Mouse (Mus musculus): ENCODE measurements around the gene Ucp3. TPM values are rescaled to one million over a fixed set of nuclear protein-coding genes. Genes with fewer than 3 reads are reported as not detected.

The Ucp3 gene
- polyA plus RNA-seq (2014; fragmentation: Nextera tagmentation; extraction: Ambion mirVana) = not detected in 2 replicates

- H3K27me3 ChIP-seq (ENCODE audit: control insufficient read depth, insufficient read depth, low read length) = no peaks in the 10 kb centered on the region
- WGBS = 92% methylated on average over 6 of the region's 6 CpGs
- no peak within 1 kb of the TSS for H3K27ac ChIP-seq (ENCODE audit: low read depth, low read length)
- no peak for ATAC-seq (ENCODE audit: low FRiP score)
- no peak within 1 kb of the TSS for H3K4me3 ChIP-seq (ENCODE audit: low read depth, low read length)
- no peaks in the 10 kb centered on the region for H3K4me1 ChIP-seq (ENCODE audit: control insufficient read depth, insufficient read depth, low read length)
- H3K9me3 ChIP-seq (ENCODE audit: control insufficient read depth, low read length) = no peaks in the 10 kb centered on the region
- H3K4me2 ChIP-seq = no peak within 1 kb of the TSS
- no peak within 1 kb of the TSS for H3K9ac ChIP-seq (ENCODE audit: low read length)
- peaks cover 7% of the 10 kb centered on the region; the same call in 1 of the 2 replicates for H3K36me3 ChIP-seq (ENCODE audit: control insufficient read depth, insufficient read depth, low read length)
- DNase-seq (ENCODE audit: low spot score, missing footprints) = no peak
Measured at GRCm38 (mm10) chr7:100472777-100473176, at the start of gene Ucp3. TSS of gene Ucp3 (plus strand) at chr7:100472990.

DNA sequence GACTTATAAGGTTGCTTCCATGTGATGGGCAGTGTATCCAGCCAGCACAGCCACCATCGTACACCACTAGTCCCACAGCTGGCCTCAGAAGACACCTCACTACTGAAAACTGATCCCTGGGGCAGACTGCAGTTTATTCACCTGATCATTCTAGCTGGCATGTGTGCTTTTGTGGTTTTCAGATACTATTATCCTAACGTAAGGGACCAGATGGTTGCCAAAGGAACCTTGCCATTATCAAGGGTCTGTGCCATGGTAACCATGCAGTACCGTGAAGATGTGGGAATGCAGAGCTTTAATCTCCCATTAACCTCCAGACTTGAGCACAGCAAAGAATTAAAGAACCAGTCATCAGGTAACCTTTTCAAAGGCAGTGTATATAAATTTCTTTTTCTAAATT, 47.0 kb upstream of the Ucp3 start:
- Histone ChIP-seq H3K9ac (ENCODE audit: low read length) (no peak overlapping the region), H3K4me1 (ENCODE audit: control insufficient read depth, insufficient read depth, low read length) (no peaks in the 10 kb centered on the region), H3K4me3 (ENCODE audit: low read depth, low read length) (no peak overlapping the region), H3K36me3 (ENCODE audit: control insufficient read depth, insufficient read depth, low read length) (peaks cover 35% of the 10 kb centered on the region), H3K9me3 (ENCODE audit: control insufficient read depth, low read length) (no peaks in the 10 kb centered on the region), H3K4me2 (no peak overlapping the region), H3K27ac (ENCODE audit: low read depth, low read length) (no peak overlapping the region), H3K27me3 (ENCODE audit: control insufficient read depth, insufficient read depth, low read length) (no peaks in the 10 kb centered on the region)
- DNase-seq (ENCODE audit: low spot score, missing footprints) (no peak), ATAC-seq (ENCODE audit: low FRiP score) (no peak)
- 90% methylated on average over 3 of the region's 3 CpGs for WGBS

DNA sequence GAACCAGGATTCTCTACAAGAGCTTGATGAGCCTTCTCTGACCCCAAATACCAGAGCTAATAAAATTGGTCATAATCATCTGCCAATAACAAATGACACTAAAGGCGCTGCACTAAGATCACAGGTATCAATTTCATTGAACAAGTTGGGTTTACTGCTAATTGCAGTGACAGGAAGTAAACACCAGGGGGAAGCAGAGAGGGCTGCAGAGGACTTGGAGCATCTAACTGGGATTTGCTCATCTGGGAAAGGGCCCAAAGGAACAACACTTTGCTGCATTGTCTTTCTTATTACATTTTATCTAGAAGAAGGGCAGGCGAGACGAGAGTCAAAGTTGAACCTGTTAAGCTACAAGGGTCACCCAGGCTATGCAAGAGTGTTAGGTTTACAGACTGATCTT, 43.7 kb upstream of the Ucp3 start:
- Histone ChIP-seq H3K9me3 (ENCODE audit: control insufficient read depth, low read length) (no peaks in the 10 kb centered on the region), H3K36me3 (ENCODE audit: control insufficient read depth, insufficient read depth, low read length) (peaks cover 43% of the 10 kb centered on the region), H3K4me2 (no peak overlapping the region), H3K27me3 (ENCODE audit: control insufficient read depth, insufficient read depth, low read length) (no peaks in the 10 kb centered on the region), H3K27ac (ENCODE audit: low read depth, low read length) (no peak overlapping the region), H3K4me1 (ENCODE audit: control insufficient read depth, insufficient read depth, low read length) (no peaks in the 10 kb centered on the region), H3K4me3 (ENCODE audit: low read depth, low read length) (no peak overlapping the region), H3K9ac (ENCODE audit: low read length) (no peak overlapping the region)
- ATAC-seq (ENCODE audit: low FRiP score) (no peak), DNase-seq (ENCODE audit: low spot score, missing footprints) (no peak)
- 75% methylated on average over 3 of the region's 3 CpGs for WGBS

- H3K36me3 ChIP-seq (ENCODE audit: control insufficient read depth, insufficient read depth, low read length) = peaks cover 35% of the 10 kb centered on the region
- no peak for ATAC-seq (ENCODE audit: low FRiP score)
- 92% methylated on average over 11 of the region's 11 CpGs for WGBS
Measured at GRCm38 (mm10) chr7:100429911-100430310, 42.9 kb upstream of the Ucp3 start.

DNA sequence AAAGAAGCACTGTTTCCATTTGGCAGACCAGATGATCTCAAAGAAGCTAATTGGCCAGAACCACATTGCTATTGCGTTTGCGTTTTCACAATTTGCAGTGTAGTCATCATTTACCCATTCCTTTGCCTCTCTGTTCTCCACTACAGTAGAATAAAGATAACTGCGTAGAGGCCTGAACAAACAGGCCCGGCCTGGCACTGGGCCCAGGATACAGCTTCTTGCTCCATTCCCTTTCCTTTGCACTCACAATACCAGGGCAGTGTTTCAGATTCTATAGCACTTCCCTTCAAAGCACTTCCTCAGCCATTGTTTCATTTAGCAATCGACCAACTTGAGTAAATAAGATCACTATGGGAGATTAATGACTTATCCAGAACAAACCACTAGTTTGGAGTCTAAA, 41.7 kb upstream of the Ucp3 start:
- 95% methylated on average over 5 of the region's 5 CpGs for WGBS
- ATAC-seq (ENCODE audit: low FRiP score) (no peak), DNase-seq (ENCODE audit: low spot score, missing footprints) (no peak)
- Histone ChIP-seq H3K27me3 (ENCODE audit: control insufficient read depth, insufficient read depth, low read length) (no peaks in the 10 kb centered on the region), H3K9ac (ENCODE audit: low read length) (no peak overlapping the region), H3K4me1 (ENCODE audit: control insufficient read depth, insufficient read depth, low read length) (no peaks in the 10 kb centered on the region), H3K27ac (ENCODE audit: low read depth, low read length) (no peak overlapping the region), H3K4me3 (ENCODE audit: low read depth, low read length) (no peak overlapping the region), H3K4me2 (no peak overlapping the region), H3K36me3 (ENCODE audit: control insufficient read depth, insufficient read depth, low read length) (peaks cover 35% of the 10 kb centered on the region), H3K9me3 (ENCODE audit: control insufficient read depth, low read length) (no peaks in the 10 kb centered on the region)

More at GRCm38 (mm10) chr7:100429911-100430310, 42.9 kb upstream of the Ucp3 start:
- DNase-seq (ENCODE audit: low spot score, missing footprints) = no peak
- Histone ChIP-seq H3K9me3 (ENCODE audit: control insufficient read depth, low read length) (no peaks in the 10 kb centered on the region), H3K27ac (ENCODE audit: low read depth, low read length) (no peak overlapping the region), H3K4me2 (no peak overlapping the region), H3K4me3 (ENCODE audit: low read depth, low read length) (no peak overlapping the region), H3K27me3 (ENCODE audit: control insufficient read depth, insufficient read depth, low read length) (no peaks in the 10 kb centered on the region), H3K9ac (ENCODE audit: low read length) (no peak overlapping the region), H3K4me1 (ENCODE audit: control insufficient read depth, insufficient read depth, low read length) (no peaks in the 10 kb centered on the region)

DNA sequence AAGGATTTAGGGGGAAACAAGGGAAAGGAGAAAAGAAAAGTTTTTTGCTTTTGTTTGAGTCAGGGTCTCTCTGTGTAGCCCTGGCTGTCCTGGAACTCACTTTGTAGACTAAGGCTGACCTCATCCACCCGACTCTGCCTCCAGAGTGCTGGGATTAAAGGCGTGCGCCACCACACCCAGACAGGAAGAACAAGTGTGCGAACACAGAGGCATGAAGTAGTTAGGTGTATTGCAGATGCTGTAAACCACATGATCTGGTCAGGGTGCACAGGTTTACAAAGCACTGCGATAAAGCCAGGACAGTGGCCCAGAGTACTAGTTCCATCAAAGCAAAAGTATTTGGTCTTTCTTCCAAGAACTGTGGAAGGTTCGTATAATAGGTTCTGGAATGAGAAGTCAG, 39.5 kb upstream of the Ucp3 start:
- Histone ChIP-seq H3K4me3 (ENCODE audit: low read depth, low read length) (no peak overlapping the region), H3K27ac (ENCODE audit: low read depth, low read length) (no peak overlapping the region), H3K4me1 (ENCODE audit: control insufficient read depth, insufficient read depth, low read length) (no peaks in the 10 kb centered on the region), H3K9me3 (ENCODE audit: control insufficient read depth, low read length) (no peaks in the 10 kb centered on the region), H3K9ac (ENCODE audit: low read length) (no peak overlapping the region), H3K27me3 (ENCODE audit: control insufficient read depth, insufficient read depth, low read length) (no peaks in the 10 kb centered on the region), H3K4me2 (no peak overlapping the region), H3K36me3 (ENCODE audit: control insufficient read depth, insufficient read depth, low read length) (peaks cover 28% of the 10 kb centered on the region)
- ATAC-seq (ENCODE audit: low FRiP score) = no peak
- no peak for DNase-seq (ENCODE audit: low spot score, missing footprints)
- 92% methylated on average over 6 of the region's 6 CpGs for WGBS

GRCm38 (mm10) chr7:100443728-100444127, 29.1 kb upstream of the Ucp3 start:
- no peaks in the 10 kb centered on the region for H3K4me1 ChIP-seq (ENCODE audit: control insufficient read depth, insufficient read depth, low read length)
- WGBS = 82% methylated on average over 4 of the region's 4 CpGs

DNA sequence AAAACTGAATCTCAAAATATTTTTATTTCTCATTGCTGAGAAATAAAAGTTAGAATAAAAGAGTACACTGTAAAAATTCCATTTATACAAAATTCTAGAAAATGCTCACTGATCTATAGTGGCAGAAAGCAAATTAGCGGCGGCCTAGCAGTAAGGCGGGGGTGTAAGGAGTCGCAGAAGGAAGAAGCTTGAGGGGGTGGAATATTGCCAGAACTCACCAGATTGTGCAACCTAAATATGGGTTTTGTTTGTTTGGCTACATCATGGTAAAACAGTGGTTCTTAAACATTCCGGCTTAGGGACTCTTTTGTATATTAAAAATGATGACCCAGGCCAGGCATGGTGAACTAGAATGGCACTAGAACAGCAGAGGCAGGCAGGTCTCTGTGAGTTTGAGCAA, 26.5 kb upstream of the Ucp3 start:
- Histone ChIP-seq H3K27ac (ENCODE audit: low read depth, low read length) (no peak overlapping the region), H3K9me3 (ENCODE audit: control insufficient read depth, low read length) (no peaks in the 10 kb centered on the region), H3K4me3 (ENCODE audit: low read depth, low read length) (no peak overlapping the region), H3K9ac (ENCODE audit: low read length) (no peak overlapping the region), H3K36me3 (ENCODE audit: control insufficient read depth, insufficient read depth, low read length) (peaks cover 33% of the 10 kb centered on the region; the same call in 1 of the 2 replicates), H3K4me1 (ENCODE audit: control insufficient read depth, insufficient read depth, low read length) (no peaks in the 10 kb centered on the region), H3K4me2 (no peak overlapping the region), H3K27me3 (ENCODE audit: control insufficient read depth, insufficient read depth, low read length) (no peaks in the 10 kb centered on the region)
- DNase-seq (ENCODE audit: low spot score, missing footprints) (no peak), ATAC-seq (ENCODE audit: low FRiP score) (no peak)
- 99% methylated on average over 5 of the region's 5 CpGs for WGBS

More at GRCm38 (mm10) chr7:100443728-100444127, 29.1 kb upstream of the Ucp3 start:
- no peaks in the 10 kb centered on the region for H3K27me3 ChIP-seq (ENCODE audit: control insufficient read depth, insufficient read depth, low read length)
- no peak overlapping the region for H3K4me2 ChIP-seq
- ATAC-seq (ENCODE audit: low FRiP score) (no peak), DNase-seq (ENCODE audit: low spot score, missing footprints) (no peak)
- no peak overlapping the region for H3K4me3 ChIP-seq (ENCODE audit: low read depth, low read length)
- no peak overlapping the region for H3K27ac ChIP-seq (ENCODE audit: low read depth, low read length)
- H3K9ac ChIP-seq (ENCODE audit: low read length) = no peak overlapping the region
- no peaks in the 10 kb centered on the region for H3K9me3 ChIP-seq (ENCODE audit: control insufficient read depth, low read length)
- H3K36me3 ChIP-seq (ENCODE audit: control insufficient read depth, insufficient read depth, low read length) = peaks cover 26% of the 10 kb centered on the region

DNA sequence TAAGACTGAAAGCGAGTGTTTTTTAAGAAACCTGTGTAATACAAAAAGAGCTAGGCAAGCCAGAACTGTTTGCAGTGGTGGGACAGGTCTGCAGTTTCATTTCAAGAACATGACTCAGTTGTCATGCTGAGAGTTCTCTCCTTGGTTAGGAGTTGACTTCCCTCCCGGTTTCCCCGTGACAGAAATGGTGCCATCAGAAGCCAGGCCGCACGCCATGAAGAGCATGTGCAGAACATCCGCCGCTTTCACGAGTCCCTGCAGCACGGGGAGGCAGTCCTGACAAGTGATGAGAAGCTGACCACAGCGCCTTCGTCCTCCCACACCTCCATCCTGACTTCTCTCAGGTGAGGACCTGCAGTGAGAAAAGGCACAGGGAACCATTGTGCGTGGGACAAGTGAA, 24.3 kb upstream of the Ucp3 start:
- Histone ChIP-seq H3K4me1 (ENCODE audit: control insufficient read depth, insufficient read depth, low read length) (no peaks in the 10 kb centered on the region), H3K27me3 (ENCODE audit: control insufficient read depth, insufficient read depth, low read length) (no peaks in the 10 kb centered on the region), H3K27ac (ENCODE audit: low read depth, low read length) (no peak overlapping the region), H3K4me2 (no peak overlapping the region), H3K4me3 (ENCODE audit: low read depth, low read length) (no peak overlapping the region), H3K9me3 (ENCODE audit: control insufficient read depth, low read length) (no peaks in the 10 kb centered on the region), H3K36me3 (ENCODE audit: control insufficient read depth, insufficient read depth, low read length) (peaks cover 39% of the 10 kb centered on the region; the same call in 1 of the 2 replicates), H3K9ac (ENCODE audit: low read length) (no peak overlapping the region)
- ATAC-seq (ENCODE audit: low FRiP score) (no peak), DNase-seq (ENCODE audit: low spot score, missing footprints) (no peak)
- WGBS = 94% methylated on average over 12 of the region's 12 CpGs

Measured in midbrain, embryonic 11.5 days (tissue).